Mouse (Mus musculus): Measurements from ENCODE around the gene Acss1.

Acss1 gene

GRCm38 (mm10) chr2:150637702-150638369, 30.5 kb downstream of the Acss1 start:
- DNase-seq, result no peak

- DNase-seq, result no peak
These were observed 32.3 kb downstream of the Acss1 start for GRCm38 (mm10) chr2:150635877-150636446.

- DNase-seq, result no peak
These were observed 39.0 kb downstream of the Acss1 start for GRCm38 (mm10) chr2:150629255-150629654.

- no peak for DNase-seq
These were observed 41.2 kb downstream of the Acss1 start for GRCm38 (mm10) chr2:150627140-150627539.

GRCm38 (mm10) chr2:150624926-150625325, 43.4 kb downstream of the Acss1 start:
- DNase-seq, result no peak

- no peak for DNase-seq
These were observed 44.3 kb downstream of the Acss1 start for GRCm38 (mm10) chr2:150623957-150624356.

- DNase-seq, result peak; percentile 96
These were observed 46.6 kb downstream of the Acss1 start for GRCm38 (mm10) chr2:150621698-150622097.

GRCm38 (mm10) chr2:150610097-150610496, 58.2 kb downstream of the Acss1 start:
- no peak for DNase-seq

- no peak for DNase-seq
These were observed 59.3 kb downstream of the Acss1 start for GRCm38 (mm10) chr2:150608872-150609560.

- DNase-seq, result peak; percentile 99
These were observed 60.1 kb downstream of the Acss1 start, which contains the start of gene Apmap for GRCm38 (mm10) chr2:150608087-150608799. Gene Apmap (minus strand): TSS chr2:150608567.

- DNase-seq, result no peak
These were observed 61.2 kb downstream of the Acss1 start for GRCm38 (mm10) chr2:150607086-150607485.

GRCm38 (mm10) chr2:150604802-150605201, 63.5 kb downstream of the Acss1 start:
- DNase-seq, result no peak

- peak; percentile 92 for DNase-seq
These were observed 66.1 kb downstream of the Acss1 start for GRCm38 (mm10) chr2:150602166-150602565.

- no peak for DNase-seq
These were observed 68.0 kb downstream of the Acss1 start for GRCm38 (mm10) chr2:150600263-150600662.

GRCm38 (mm10) chr2:150595411-150596190, 72.7 kb downstream of the Acss1 start:
- no peak for DNase-seq

- DNase-seq, result peak; percentile 74
These were observed 79.2 kb downstream of the Acss1 start for GRCm38 (mm10) chr2:150589076-150589475.

GRCm38 (mm10) chr2:150579628-150580027, 88.7 kb downstream of the Acss1 start:
- peak; percentile 52 for DNase-seq

GRCm38 (mm10) chr2:150578603-150579002, 89.7 kb downstream of the Acss1 start:
- DNase-seq, result peak; percentile 68

GRCm38 (mm10) chr2:150576256-150576655, 92.0 kb downstream of the Acss1 start:
- DNase-seq, result peak; percentile 74

- peak; percentile 65 for DNase-seq
These were observed 95.8 kb downstream of the Acss1 start for GRCm38 (mm10) chr2:150572463-150572862.

- peak; percentile 55 for DNase-seq
These were observed 97.5 kb downstream of the Acss1 start for GRCm38 (mm10) chr2:150570761-150571160.

GRCm38 (mm10) chr2:150569847-150570590, 98.3 kb downstream of the Acss1 start, which contains the start of gene Cst7:
Gene Cst7 (plus strand): TSS chr2:150570415.
- peak; percentile 80 for DNase-seq
